Mouse (Mus musculus): Measurements from ENCODE around the gene Cxxc4. TPM values are rescaled to one million over a fixed set of nuclear protein-coding genes. Genes with fewer than 3 reads are reported as not detected.

Gene Cxxc4
- not detected for total RNA-seq (2023)

GRCm38 (mm10) chr3:134236414-134237112 lies at the start of gene Cxxc4:
Cxxc4 (plus strand) TSS chr3:134236484.

Data from neutrophil, adult 83 days (primary cell).